Comparison of ENCODE assay signal across 8 mouse cellular contexts in genomic region chr17:86962297-86962893, GRCm38 (mm10). TPM values are rescaled to one million over a fixed set of nuclear protein-coding genes. Genes with fewer than 3 reads are reported as not detected.
DNase-seq lines count a peak whose midpoint lies in the region; ATAC-seq lines count a peak whose summit lies in the region.

No protein-coding gene starts in this region.

- H3K9me3 ChIP-seq in hindbrain, embryonic 12.5 days (replicated peaks): no peaks in the 10 kb centered on the region

- ATAC-seq in hindbrain, embryonic 12.5 days (ENCODE audit: low FRiP score): peak; percentile 75

- peak overlapping the region; percentile 91 for H3K27ac ChIP-seq in hindbrain, embryonic 12.5 days

- peak overlapping the region; percentile 86 for H3K4me3 ChIP-seq in hindbrain, embryonic 12.5 days

- H3K27me3 ChIP-seq in hindbrain, embryonic 12.5 days: no peaks in the 10 kb centered on the region

- WGBS in hindbrain, embryonic 12.5 days: under 1% methylated on average over 24 of the region's 24 CpGs

- no peaks in the 10 kb centered on the region for H3K36me3 ChIP-seq in hindbrain, embryonic 12.5 days

- peak overlapping the region; percentile 90 for H3K4me2 ChIP-seq in hindbrain, embryonic 12.5 days (replicated peaks)

- H3K9ac ChIP-seq in hindbrain, embryonic 12.5 days: peak overlapping the region; percentile 89

- peak; percentile 92 for DNase-seq in MN1 (ENCODE audit: low spot score)
- DNase-seq in cerebellum, adult 8-10 months: peak; percentile 76
- peak; percentile 78 to 84 for DNase-seq in frontal cortex, postnatal 10 days (ENCODE audit: low spot score in 2 of 2)
- peak; percentile 80 to 85 for DNase-seq in layer of hippocampus, postnatal 14 days (ENCODE audit: low spot score in 2 of 2)
- DNase-seq in lung, postnatal 10 days: peak; percentile 96
- peak; percentile 84 for DNase-seq in ovary, postnatal 36 days (ENCODE audit: low spot score)
- DNase-seq in thymus, postnatal 14 days: peak; percentile 88

- H3K4me1 ChIP-seq in hindbrain, embryonic 12.5 days: peaks cover 36% of the 10 kb centered on the region

RNA-seq across cellular contexts. Expression of gene Rhoq, which starts 0.5 kb away (rescaled TPM):
- 16.3 and 19.2 TPM in 2 replicates for polyA plus RNA-seq in hindbrain, embryonic 12.5 days (2016; fragmentation: Nextera tagmentation; extraction: Ambion mirVana)
- total RNA-seq in layer of hippocampus, postnatal 14 days (2021): 10 to 100 TPM; 32.1 to 33.5 TPM

RNA-seq across cellular contexts. Expression of gene Atp6v1e2, which starts 14.7 kb away (rescaled TPM):
- polyA plus RNA-seq in hindbrain, embryonic 12.5 days (2016; fragmentation: Nextera tagmentation; extraction: Ambion mirVana): not detected in 2 replicates
- under 1 TPM in 1 of 2 experiments, not detected in 1; 0.35 TPM for total RNA-seq in layer of hippocampus, postnatal 14 days (2021)

RNA-seq across cellular contexts. Expression of gene Tmem247, which starts 45.2 kb away (rescaled TPM):
- polyA plus RNA-seq in hindbrain, embryonic 12.5 days (2016; fragmentation: Nextera tagmentation; extraction: Ambion mirVana): not detected in 2 replicates
- not detected for total RNA-seq in layer of hippocampus, postnatal 14 days (2021)

Comparison
In these comparisons a context has a peak if more than half of its experiments do, and no peak if none do; other contexts are left out.
1. Peak in every context shown above with its lines: DNase-seq, ATAC-seq, H3K4me3 ChIP-seq and H3K27ac ChIP-seq.